Mouse (Mus musculus): ENCODE data around the gene Ift81. TPM values are rescaled to one million over a fixed set of nuclear protein-coding genes. Genes with fewer than 3 reads are reported as not detected.

Ift81 gene
- total RNA-seq, 2 experiments from 2014 or later, result 14.9 to 27.0 TPM

DNA sequence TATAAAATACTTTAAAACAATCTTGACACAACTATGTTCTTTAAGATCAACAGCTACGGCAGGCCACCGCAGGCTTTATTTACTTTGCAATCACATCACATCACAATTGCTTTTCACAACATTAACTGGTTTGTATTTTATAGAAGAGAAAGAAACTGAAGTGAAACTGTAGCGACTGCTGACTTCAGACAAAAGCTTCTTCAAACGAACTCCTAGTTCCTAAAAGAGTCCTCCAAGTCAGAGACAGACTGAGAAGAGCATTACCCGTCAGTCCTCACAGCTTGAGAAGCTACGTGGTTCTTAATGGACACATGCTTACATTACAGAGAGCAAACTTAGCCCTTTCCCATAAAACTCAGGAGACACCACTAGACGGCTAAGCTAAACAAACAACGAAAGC lies 63.9 kb downstream of the Ift81 start:
- DNase-seq (ENCODE audit: low spot score in 2 of 2), result no peak

DNA sequence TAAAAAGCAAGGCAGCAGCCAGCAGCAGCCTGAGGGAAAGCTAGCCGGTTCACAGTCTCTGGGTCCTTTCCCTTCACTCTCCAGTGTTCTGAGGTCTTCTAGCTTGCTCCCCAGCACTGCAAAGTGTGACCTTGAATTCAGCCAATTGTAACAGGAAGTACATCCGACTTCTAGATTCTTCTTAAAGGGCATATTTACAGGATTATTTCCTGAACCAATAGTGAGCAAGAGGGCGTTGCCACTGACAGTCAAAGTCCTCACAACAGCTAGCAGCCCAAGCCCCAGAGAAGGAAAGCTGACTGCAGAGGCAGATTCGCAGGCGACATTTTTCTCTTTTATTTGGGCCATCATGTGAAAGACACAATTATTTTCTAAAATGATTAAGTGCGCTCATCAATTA lies 65.6 kb downstream of the Ift81 start:
- no peak for DNase-seq (ENCODE audit: low spot score in 2 of 2)

DNA sequence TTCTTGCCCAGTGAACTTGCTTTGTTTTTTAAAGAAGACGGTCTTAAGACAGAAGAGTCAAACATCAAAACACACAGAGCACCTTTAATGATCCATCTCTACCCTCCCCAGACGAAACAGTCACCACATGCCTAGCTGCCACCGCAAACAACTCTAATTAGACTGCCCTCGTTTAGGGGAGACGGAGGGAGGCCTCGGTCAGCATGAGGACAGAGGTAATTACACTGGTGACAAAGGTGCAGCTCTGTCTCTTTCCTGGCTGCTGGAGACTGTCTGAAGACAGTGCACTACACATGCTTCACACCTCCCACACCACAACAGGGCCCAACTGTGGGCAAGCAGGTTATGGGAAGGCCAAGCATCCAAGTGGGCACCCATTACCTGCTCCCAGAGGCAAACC lies 66.5 kb downstream of the Ift81 start:
- no peak for DNase-seq (ENCODE audit: low spot score in 2 of 2)

DNA sequence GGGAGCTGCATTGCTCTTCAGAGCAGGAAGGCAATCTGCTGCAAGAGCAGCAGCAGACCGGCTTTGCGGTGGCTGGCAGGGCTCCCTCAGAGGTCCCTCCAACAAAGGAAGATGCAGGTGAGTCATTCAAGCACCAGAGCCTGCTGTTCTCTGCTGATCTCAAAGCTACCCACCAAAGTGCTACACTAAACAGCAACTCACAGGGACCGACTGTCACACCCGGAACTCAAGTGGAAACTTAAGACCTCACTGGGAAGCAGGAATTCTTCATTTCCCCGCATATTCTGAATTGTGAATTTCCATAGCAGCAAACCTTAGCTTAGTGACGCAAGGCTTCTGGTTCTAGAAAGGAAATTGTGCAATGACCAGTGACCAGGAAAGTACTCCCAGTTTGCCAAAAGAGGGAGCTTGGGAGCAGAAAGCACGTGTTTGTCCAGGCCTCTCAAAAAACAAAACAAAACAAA lies 67.0 kb downstream of the Ift81 start:
- DNase-seq (ENCODE audit: low spot score in 2 of 2), result peak in 1 of 2 experiments; percentile 25

DNA sequence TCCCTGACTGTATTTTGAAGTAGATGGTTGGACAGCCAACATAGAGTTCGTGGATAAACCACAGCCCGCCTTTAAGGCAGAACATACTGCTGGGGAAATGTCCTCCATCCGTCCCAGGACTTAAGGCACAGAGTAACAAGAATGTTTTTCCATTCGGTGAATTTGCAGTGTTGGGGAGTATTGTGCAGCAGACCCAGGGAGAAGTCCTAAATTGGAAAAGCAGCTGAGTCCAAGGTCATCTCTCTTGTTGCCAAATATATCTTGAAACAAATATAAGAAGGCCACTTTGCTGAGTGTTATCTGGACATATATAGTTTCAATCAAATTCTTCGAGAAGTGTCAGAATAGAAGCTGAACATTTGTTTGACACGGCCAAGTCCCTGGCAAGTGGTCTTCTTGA lies 70.9 kb downstream of the Ift81 start:
- DNase-seq (ENCODE audit: low spot score in 2 of 2), result no peak

DNA sequence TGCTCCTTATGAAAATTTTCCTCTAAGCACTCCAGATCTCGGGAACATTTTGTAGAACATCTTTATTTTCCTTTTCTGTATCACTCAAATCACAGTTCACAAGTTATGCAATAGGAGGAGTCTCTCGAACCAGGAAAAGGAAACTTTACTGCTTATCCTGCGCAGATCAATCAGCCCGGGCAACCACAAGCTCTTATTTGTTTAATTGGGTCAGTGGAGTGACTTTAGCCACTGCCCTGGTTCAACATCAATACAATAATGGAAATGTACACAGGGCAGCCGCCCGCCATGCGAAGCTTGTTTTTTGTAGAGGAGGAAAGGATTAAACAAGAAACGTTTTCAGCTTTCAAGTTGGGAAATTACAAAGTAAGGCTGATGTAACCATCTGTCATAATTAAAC lies 72.4 kb downstream of the Ift81 start:
- no peak for DNase-seq (ENCODE audit: low spot score in 2 of 2)

DNA sequence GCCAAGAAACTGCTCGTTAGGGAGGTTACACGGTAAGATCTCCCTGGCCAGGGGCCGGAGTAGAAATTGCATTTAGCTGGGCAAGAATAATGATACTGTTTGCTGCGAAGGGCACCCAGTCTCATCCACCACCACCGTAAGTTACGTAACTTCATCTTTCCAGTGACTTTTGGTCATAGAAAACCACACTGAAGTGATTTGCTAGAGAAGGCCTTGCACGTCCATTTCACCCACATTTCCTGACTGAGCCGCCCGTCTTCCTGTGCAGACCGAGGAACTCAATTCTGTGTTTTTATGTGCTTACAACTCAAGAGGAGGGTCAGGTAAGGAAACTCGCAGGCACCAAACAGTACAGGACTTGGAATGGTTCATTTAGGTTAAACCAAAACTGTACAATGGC lies 76.2 kb downstream of the Ift81 start:
- DNase-seq (ENCODE audit: low spot score in 2 of 2), result no peak

DNA sequence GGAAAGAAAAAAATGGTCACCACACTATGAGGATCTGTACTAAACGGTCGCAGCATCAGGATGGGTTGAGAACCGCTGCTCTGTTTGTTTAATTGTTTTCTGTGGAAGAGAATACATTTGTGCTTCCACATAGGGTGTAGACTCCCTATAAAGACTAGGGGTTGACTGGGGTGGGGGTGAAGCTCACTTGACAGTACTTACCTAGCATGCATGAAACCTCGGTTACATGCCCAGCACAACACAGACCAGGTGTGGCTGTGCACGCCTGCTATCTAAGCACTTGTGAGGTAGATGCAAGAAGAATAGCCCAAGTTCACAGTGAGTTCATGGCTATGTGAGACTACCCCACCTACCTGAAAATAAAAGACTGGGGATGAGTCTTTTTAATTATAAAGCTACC lies 76.7 kb downstream of the Ift81 start:
- DNase-seq (ENCODE audit: low spot score in 2 of 2), result no peak

DNA sequence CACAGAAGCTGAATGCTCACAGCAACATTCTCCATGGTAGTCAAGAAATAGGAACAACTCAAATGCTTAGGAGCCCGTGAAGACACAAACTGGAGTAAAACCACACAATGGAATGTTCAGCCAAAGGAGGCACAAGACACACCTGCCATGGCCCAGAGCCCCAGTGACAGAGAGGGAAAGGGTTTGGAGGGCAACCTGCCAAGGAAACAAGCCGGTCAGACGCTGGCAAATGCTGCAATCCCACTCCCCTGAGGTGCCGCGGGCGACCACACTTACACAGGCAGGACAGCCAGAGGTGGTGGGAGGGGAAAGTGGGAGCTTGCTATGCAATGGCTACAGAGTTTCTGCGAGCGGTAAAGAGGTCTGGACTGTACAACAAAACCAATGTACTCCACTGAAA lies 80.4 kb downstream of the Ift81 start:
- no peak for DNase-seq (ENCODE audit: low spot score in 2 of 2)

DNA sequence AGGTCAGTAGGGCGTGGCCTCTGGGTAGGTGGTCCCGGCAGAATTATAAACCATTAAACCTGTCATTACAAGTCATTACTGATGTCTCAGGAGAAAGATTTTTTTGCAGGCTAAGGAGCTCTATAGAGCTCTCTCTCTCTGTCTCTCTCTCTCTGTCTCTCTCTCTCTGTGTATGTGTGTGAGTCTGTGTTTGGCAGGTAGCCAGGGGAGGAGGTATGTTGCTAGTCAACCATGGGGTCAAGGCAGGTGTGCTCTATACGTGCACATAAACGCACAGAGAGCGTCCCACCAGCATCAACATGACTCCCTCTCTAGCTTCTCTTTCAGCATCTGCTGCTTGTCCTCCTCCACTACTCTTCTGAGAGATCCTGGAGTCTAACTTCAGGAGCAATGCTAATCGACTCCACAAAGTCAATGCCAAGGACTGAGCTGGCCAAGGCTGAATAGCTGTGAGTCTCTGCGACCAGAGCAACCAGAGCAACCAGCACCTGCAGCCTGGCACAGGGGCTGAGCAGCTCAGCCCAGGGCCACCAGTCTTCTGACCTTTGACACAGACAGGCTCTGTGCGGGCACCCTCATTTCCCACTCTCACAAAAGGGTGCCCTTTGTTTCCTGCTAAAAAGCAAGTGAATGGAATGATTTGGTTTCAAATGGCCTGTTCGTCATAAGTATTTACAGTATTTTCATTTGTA lies 84.3 kb downstream of the Ift81 start:
- no peak for DNase-seq (ENCODE audit: low spot score in 2 of 2)

DNA sequence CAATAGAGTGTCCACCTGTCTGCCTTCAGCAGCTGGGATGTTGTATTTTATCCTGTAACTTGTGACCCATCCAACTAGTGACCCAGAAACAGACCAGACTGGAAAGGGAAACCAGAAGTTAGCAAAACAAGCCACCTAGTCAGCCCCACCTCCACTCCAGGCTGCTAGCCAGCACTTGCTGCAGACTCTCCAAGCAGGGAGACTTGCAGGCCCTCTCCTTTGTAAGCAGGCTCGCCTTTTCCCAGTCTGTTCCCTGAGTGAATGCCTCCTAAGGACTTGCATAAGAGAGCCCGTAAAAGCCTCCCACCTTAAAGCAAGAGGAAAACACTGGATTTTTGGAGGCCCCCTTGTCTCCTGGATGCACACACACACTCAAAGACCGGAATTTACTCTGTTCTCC lies 85.0 kb downstream of the Ift81 start:
- peak in 1 of 2 experiments; percentile 54 for DNase-seq (ENCODE audit: low spot score in 2 of 2)

DNA sequence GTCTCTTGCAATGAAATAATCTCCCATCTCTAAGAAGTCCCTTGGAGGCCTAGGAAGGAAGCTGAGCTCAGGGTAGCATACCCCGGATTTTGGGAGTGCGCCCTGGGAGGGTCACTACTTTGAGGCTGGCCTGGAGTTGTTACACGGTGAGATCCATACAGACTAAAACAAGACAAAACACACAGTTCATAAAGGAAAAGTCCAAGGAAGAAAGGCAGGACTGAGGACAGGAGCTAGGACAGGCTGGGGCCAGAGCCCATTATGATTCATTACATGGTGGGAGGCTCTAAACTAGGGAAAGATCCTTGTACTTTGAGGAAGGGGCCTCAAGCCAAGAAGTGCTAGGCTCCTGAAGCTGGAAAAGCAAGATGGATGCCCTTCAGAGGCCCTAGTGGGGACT lies 85.7 kb downstream of the Ift81 start:
- DNase-seq (ENCODE audit: low spot score in 2 of 2), result no peak

DNA sequence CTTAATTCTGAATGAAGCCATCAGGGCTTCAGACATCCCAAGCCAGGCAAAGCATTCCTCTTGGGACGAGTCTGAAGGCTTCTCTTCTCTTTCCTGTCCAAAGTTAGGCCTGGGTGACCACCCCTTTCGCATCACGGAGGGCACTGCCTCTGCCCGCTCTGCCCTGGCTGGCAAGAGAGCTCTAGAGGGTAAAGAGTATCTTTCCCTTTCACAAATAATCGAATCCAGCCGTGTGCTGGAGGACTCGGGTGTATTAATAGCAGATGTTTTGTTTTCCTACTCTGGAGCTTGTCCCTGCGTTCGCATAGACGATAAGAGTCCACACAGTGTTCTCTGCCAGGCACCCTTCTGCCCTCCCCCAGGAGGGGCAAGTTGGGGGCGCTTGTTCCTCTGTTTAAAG lies 86.6 kb downstream of the Ift81 start:
- no peak for DNase-seq (ENCODE audit: low spot score in 2 of 2)

DNA sequence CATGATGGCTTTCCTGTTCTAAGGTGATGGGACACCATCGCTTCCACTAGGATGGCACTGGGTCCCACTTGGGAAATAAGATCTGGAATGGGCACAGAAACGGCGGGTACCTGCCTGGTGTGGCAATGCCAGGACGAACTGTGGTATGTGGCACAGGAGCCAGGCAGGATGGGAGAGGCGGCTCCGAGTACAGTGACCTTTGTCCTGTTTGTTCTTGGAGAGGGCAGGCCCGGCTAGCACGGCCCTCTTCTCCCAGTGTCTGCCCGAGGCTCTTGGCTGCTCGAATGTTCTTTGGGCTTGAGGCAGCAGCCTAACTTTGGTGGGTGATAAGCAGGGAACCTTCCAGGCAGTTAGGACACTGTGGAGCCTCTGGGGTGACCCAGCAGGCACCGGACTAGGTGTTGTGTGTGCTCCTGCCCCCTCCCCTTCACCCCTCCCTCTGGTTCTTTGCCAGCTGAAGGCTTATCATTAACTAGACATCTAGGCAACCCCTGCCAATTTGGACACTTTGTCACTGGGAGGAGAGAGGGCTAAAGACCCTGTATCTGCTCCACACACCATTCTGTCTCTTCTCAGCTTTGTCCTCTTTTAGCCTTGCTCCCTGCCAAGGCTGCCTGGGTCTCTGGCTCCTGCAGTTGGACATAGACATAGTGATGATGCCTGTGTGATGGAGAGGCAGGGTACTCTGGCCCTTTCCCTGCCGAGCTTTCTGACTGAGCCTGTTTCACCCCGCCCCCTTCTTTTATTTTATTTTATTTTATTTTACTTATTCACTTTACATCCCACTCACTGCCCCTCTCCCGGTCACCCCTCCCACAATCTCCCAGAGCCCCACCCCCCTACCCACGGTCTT lies 87.2 kb downstream of the Ift81 start:
- no peak for DNase-seq (ENCODE audit: low spot score in 2 of 2)

DNA sequence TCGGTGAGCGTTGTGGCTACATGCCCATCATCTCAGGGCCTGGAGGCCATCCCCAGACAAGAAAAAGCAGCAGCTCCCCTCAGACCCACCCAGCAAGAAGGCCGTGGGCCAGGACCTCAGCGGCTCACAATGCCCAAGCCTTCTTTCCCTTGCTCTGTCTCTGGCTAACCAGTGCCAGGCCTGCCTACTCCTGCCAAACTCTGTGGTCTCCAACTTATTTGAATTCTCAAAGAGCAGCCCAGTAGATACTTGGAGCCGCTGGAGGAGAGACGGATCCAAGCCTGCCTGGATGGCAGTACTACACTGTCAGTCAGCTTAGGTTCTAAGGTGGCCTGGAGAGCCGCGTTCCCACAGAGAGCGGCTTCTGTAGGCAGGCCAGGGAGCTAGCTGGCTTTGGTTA lies 87.9 kb downstream of the Ift81 start:
- DNase-seq (ENCODE audit: low spot score in 2 of 2), result no peak

DNA sequence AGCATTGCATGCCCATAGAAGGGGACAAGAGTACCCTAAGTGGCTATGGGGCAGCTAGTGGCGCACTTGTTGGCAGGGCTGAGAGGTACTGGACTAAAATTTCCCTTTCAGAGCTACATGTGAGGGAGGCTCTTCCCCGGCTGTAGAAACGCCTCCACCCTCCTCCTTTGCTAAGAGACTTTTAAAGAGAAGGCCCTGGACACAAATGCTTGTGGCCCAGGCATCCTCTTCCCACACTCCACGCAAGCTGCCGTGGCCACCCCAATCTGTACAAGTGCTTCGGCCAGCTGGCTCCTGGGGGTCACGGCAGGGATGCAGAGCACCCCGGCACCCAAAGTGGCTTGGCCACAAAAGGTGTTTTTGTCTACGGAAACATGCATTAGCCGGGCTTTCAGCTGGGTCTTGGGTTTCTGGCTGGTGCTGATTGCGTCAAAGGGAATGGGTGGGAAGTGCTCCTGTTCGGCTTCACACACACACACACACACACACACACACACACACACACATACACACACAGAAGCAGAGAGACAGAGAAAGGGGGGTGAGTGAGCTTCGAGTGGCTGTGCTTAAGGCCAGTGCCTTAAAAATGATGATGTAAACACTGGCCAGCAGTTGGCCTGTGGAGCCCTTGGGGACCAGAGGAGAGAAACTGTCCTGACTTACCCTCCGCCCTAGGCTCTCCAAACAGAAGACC lies 88.9 kb downstream of the Ift81 start:
- no peak for DNase-seq (ENCODE audit: low spot score in 2 of 2)

DNA sequence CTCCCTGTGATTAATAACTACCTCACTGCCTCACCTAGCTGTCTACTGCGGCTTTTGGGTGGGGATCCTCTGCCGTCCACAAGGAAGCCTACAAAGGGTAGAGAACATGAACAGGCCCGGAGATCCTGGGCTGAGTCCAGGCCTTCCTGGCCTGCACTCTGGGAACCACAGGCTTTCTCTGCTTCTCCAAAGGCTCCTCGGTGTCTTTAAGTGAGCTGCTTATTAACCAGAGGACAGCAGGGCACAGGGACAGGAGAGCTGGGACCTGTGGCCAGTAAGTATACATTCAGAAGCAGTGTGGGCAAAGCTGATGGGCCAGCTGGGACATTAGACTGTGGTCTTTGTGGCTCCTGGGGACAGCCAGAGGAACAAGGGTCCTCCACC lies 89.5 kb downstream of the Ift81 start:
- no peak for DNase-seq (ENCODE audit: low spot score in 2 of 2)

DNA sequence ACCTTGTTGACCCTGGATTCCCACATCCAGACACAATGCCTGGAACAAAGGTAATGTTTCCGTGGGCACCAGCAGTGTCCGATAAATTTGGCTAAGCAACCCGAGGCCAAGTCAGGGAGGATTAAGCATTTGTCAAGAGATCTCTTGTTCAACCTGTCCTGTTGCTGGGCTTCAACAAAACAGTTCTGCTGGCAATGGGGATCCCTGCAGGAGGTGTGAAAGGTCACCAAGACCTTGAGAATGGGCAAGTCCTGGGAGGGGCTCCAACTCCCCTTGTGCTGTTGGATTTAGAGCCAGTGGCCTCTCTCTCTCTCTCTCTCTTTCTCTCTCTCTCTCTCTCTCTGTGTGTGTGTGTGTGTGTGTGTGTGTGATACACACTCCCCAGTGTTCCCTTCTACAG lies 90.1 kb downstream of the Ift81 start:
- DNase-seq (ENCODE audit: low spot score in 2 of 2), result no peak

DNA sequence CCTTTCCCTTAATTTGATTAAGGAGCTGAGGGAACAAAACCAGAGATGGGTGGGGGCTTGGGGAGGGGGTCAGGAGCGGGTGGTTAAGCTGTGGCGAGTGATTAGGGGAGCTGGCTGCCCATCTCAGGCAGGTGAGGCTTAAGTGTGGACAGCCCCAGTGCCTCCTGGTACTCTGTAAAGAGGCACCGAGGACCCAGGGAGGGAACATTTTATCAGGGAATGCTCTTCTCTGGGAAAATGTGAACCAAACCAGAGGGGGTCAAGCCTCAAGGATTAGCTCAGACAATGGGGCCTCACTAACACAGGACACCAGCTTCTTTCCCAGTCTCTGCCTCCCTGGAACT lies 93.2 kb downstream of the Ift81 start:
- no peak for DNase-seq (ENCODE audit: low spot score in 2 of 2)

DNA sequence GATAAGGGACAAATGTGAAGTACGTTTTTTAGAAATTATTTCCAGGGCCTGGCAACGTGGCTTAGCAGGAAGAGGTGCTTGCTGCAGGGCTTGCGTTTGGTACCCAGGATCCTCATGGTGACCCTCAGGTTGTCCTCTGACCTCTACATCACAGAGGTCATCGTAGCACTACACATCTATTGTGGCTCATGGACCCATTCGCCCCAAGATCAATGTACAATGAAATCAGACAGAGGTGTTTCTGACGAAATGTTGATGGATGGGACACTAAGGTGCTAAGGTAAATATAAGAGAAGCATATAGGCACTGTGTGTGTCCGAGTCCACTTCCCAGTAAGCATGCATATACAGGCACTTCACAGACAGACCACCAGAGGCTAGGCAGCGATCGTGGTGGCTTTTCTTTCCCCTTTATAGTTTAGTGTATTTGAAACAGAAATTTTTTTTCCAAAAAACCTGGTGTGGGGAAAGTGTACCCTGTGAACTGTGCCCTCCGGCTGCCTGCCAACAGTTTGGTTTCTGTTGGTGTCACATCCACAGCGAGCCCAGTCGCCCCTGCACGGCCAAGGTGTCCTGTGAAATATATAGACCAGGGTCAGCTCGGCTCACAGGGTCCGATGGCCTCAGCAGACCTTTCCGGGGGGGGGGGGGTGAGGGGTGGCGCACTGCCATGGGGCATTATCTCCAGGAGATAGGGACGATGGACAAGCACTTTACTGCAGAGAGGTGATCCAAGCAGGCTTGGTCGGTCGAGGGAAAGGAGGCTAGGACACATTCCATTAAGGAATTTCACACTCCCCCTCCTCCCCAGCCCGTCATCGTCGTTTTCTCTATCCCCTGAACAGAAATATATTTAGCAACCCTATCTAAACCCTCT lies 93.8 kb downstream of the Ift81 start:
- no peak for DNase-seq (ENCODE audit: low spot score in 2 of 2)

DNA sequence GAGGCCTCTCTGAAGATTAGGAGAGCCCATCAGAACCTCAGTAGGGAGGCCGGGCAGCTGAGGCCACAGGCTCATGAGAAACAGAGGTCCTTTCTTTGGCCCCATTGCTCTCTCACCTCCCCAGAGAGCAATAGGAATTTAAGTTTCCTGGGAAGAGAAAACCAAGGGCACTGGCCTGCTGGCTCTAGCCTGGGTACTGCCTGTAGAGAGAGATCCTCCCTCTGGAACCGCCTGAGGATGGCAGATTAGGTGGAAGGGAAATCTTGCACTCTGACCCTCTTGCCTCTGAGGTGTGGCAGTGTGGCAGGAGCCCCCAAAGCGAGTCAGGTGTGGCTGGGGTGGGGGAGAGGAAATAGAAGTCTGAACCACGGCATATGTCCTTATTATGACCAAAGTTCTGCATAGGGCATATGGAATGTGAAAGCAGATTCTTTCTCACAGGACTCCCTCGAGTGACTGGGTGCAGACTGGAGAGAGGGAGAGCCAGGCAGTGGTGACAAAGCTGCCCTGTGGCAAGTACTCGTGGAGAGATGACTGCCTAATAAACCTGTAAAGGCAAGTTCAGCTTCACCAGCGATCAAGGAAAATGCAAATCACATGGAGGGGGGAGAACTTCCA lies 95.2 kb downstream of the Ift81 start:
- DNase-seq (ENCODE audit: low spot score in 2 of 2), result no peak
